8 mouse cellular contexts compared by ENCODE assay signal in genomic region chr6:147263178-147263577, GRCm38 (mm10). TPM values are rescaled to one million over a fixed set of nuclear protein-coding genes. Genes with fewer than 3 reads are reported as not detected.
DNase-seq lines count a peak whose midpoint lies in the region; ATAC-seq and TF ChIP-seq lines count a peak whose summit lies in the region.

No protein-coding gene starts in this region.

- H3K36me3 ChIP-seq in heart, adult 2 months (ENCODE audit: control insufficient read depth, insufficient read depth, low read length) = no peaks in the 10 kb centered on the region
- no peaks in the 10 kb centered on the region for H3K36me3 ChIP-seq in liver, embryonic 15.5 days (replicated peaks)
- no peaks in the 10 kb centered on the region for H3K36me3 ChIP-seq in stomach, postnatal 0 days (ENCODE audit: control insufficient read depth, insufficient read depth, low read length)

- TF ChIP-seq POLR2A in heart, adult 2 months (IDR thresholded peaks at IDR 0.05; ENCODE audit: insufficient read depth, low read depth, low read length) = no peak

- no peak overlapping the region for H3K27ac ChIP-seq in heart, adult 2 months
- no peak overlapping the region for H3K27ac ChIP-seq in liver, embryonic 15.5 days (replicated peaks)
- H3K27ac ChIP-seq in stomach, postnatal 0 days (replicated peaks) = no peak overlapping the region

- H3K4me1 ChIP-seq in heart, adult 2 months (ENCODE audit: control insufficient read depth, insufficient read depth, low read length) = no peaks in the 10 kb centered on the region
- 0 out of 2 replicates have a peak, but pooled peaks cover 10% of the 10 kb centered on the region for H3K4me1 ChIP-seq in liver, embryonic 15.5 days (replicated peaks)
- H3K4me1 ChIP-seq in stomach, postnatal 0 days (replicated peaks; ENCODE audit: control insufficient read depth, insufficient read depth) = no peaks in the 10 kb centered on the region; the same call in 1 of the 2 replicates

- DNase-seq in heart, adult 2 months = peak; percentile 6 to 30
- no peak for DNase-seq in heart, adult 8-10 months (ENCODE audit: low spot score)
- DNase-seq in urinary bladder, postnatal 25 days (ENCODE audit: low spot score) = peak; percentile 8
- DNase-seq in urinary bladder, postnatal 14 days (ENCODE audit: low spot score) = no peak
- peak; percentile 5 to 20 for DNase-seq in heart, postnatal 14 days
- DNase-seq in stomach, postnatal 0 days (ENCODE audit: low spot score) = peak; percentile 36

- no peak for TF ChIP-seq CTCF in heart, adult 2 months (IDR thresholded peaks at IDR 0.05)
- no peak for TF ChIP-seq CTCF in stomach, postnatal 0 days (IDR thresholded peaks at IDR 0.05; ENCODE audit: low read depth)

- H3K4me3 ChIP-seq in heart, adult 2 months = peak overlapping the region; percentile 51
- peak overlapping the region; percentile 33 for H3K4me3 ChIP-seq in liver, embryonic 15.5 days (replicated peaks)
- peak overlapping the region; percentile 47 for H3K4me3 ChIP-seq in stomach, postnatal 0 days (ENCODE audit: low read depth, low read length)

- no peak for ATAC-seq in liver, embryonic 15.5 days (ENCODE audit: insufficient read depth)
- ATAC-seq in stomach, postnatal 0 days (ENCODE audit: low FRiP score, low TSS enrichment) = no peak
- no peak for ATAC-seq in CD4-positive, CD25-positive, alpha-beta regulatory T cell, adult 4 months

- no peaks in the 10 kb centered on the region for H3K27me3 ChIP-seq in heart, adult 2 months (ENCODE audit: control insufficient read depth, insufficient read depth, low read length)
- H3K27me3 ChIP-seq in liver, embryonic 15.5 days = peaks cover 70% of the 10 kb centered on the region
- H3K27me3 ChIP-seq in stomach, postnatal 0 days (ENCODE audit: control insufficient read depth, insufficient read depth, low read length) = no peaks in the 10 kb centered on the region; the same call in 1 of the 2 replicates

- intact Hi-C loops in heart, adult 2 months (cut with DNase I) = loop anchor here (5.0 kb wide), 1 partner anchor 549 kb away; no protein-coding TSS in a partner anchor
- intact Hi-C loops in heart, postnatal 14 days (cut with DNase I) = loop anchor here (5.0 to 10.0 kb wide), 2 partner anchors 549 to 692 kb away; no protein-coding TSS in a partner anchor

- 4% methylated on average over 21 of the region's 21 CpGs for WGBS in heart, adult 2 months
- WGBS in liver, embryonic 15.5 days (ENCODE audit: insufficient replicate concordance) = 2% methylated on average over 21 of the region's 21 CpGs
- WGBS in stomach, postnatal 0 days = under 1% methylated on average over 21 of the region's 21 CpGs

- H3K9me3 ChIP-seq in liver, embryonic 15.5 days (replicated peaks) = no peaks in the 10 kb centered on the region
- H3K9me3 ChIP-seq in stomach, postnatal 0 days (ENCODE audit: control insufficient read depth, low read length) = no peaks in the 10 kb centered on the region

- peak overlapping the region; percentile 57 for H3K4me2 ChIP-seq in liver, embryonic 15.5 days
- H3K4me2 ChIP-seq in stomach, postnatal 0 days (replicated peaks; ENCODE audit: low read depth) = peak overlapping the region; percentile 85

- no peak overlapping the region for H3K9ac ChIP-seq in heart, adult 2 months (ENCODE audit: low read depth, low read length)
- H3K9ac ChIP-seq in liver, embryonic 15.5 days = no peak overlapping the region
- H3K9ac ChIP-seq in stomach, postnatal 0 days (ENCODE audit: low read length) = peak overlapping the region; percentile 43; the same call in 1 of the 2 replicates

- no peak for TF ChIP-seq EP300 in heart, adult 2 months (IDR thresholded peaks at IDR 0.05; ENCODE audit: insufficient read depth, low read depth, low read length)
- no peak for TF ChIP-seq EP300 in stomach, postnatal 0 days (optimal IDR thresholded peaks at IDR 0.05)

- H3K79me2 ChIP-seq in heart, adult 2 months (replicated peaks; ENCODE audit: control insufficient read depth, insufficient read depth, low read length) = no peaks in the 10 kb centered on the region

RNA-seq across cellular contexts. Expression of gene Pthlh, which starts 0.8 kb away (rescaled TPM):
- total RNA-seq in heart, adult 2 months (2021) = 1 to 10 TPM; 1.3 to 2.3 TPM
- polyA plus RNA-seq in heart, adult 2 months (2012; rRNA removed) = 1.1 and 1.7 TPM in 2 replicates
- total RNA-seq in heart, adult 8-10 months (2022) = 1 to 10 TPM in 3 of 4 experiments, under 1 TPM in 1; 0.94 to 1.7 (median 1.4) TPM
- total RNA-seq in heart, postnatal 14 days (2021) = 1 to 10 TPM in 1 of 2 experiments, under 1 TPM in 1; 0.88 to 1.1 TPM
- not detected in 2 replicates for polyA plus RNA-seq in liver, embryonic 15.5 days (2015; fragmentation: Nextera tagmentation; extraction: Ambion mirVana)
- 4.1 and 5.7 TPM in 2 replicates for polyA plus RNA-seq in stomach, postnatal 0 days (2015; fragmentation: Nextera tagmentation; extraction: Ambion mirVana)
- not detected for polyA plus RNA-seq in CD4-positive, CD25-positive, alpha-beta regulatory T cell, adult 4 months (2017; shearing (Covaris generic))

Comparison
In these comparisons a context has a peak if more than half of its experiments do, and no peak if none do; other contexts are left out.
1. DNase-seq: peak in heart, adult 2 months (2 of 2), urinary bladder, postnatal 25 days (single experiment), heart, postnatal 14 days (2 of 2) and stomach, postnatal 0 days (single experiment); none in heart, adult 8-10 months (single experiment) and urinary bladder, postnatal 14 days (single experiment).
2. Peak in every context shown above with its lines, with median percentiles within 50 percentile points of each other: H3K4me3 ChIP-seq.